Mouse (Mus musculus): ENCODE data around the gene Rab1b. TPM values are rescaled to one million over a fixed set of nuclear protein-coding genes. Genes with fewer than 3 reads are reported as not detected.
A peak's percentile ranks its signal among the peaks of the same experiment; 100 is the strongest.

The Rab1b gene
- polyA plus RNA-seq, 1 experiment from 2014 or later, result 286 TPM

DNA sequence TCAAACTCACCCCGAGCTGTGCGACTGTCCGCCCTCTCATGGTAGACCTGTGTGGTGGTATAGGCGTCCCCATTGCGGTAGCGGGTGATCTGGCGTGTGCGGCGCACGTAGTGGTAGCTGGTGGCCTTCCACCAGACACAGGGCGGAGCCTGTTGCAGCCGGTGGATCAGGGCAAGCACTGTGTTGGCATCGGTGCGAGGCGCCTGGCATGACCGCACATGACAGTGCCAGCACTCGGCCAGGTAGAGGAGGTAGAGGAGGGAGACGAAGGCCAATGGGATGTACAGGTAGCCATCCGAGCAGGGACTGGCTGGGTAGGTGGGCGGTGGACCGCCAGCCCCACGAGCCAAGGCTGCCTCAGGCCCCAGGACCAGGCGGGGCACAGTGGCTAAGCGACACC is 24.3 kb downstream of the Rab1b start:
- H3K27me3 ChIP-seq (ENCODE audit: control insufficient read depth, insufficient read depth, low read length), result peaks cover 67% of the 10 kb centered on the region
- no peaks in the 10 kb centered on the region for H3K9me3 ChIP-seq (ENCODE audit: control insufficient read depth, low read length)
- H3K4me2 ChIP-seq (replicated peaks; ENCODE audit: low read depth, low read length), result no peak overlapping the region
- no peak for ATAC-seq (ENCODE audit: low FRiP score, low TSS enrichment)
- H3K9ac ChIP-seq (ENCODE audit: low read depth, low read length), result no peak overlapping the region
- 66% methylated on average over 24 of the region's 24 CpGs for WGBS
- no peak overlapping the region for H3K4me3 ChIP-seq (ENCODE audit: low read length)
- H3K36me3 ChIP-seq (ENCODE audit: control insufficient read depth, insufficient read depth, low read length), result no peaks in the 10 kb centered on the region
- no peak overlapping the region for H3K27ac ChIP-seq (ENCODE audit: low read depth, low read length)
- H3K4me1 ChIP-seq (ENCODE audit: control insufficient read depth, insufficient read depth, low read length), result 0 out of 2 replicates have a peak, but pooled peaks cover 7% of the 10 kb centered on the region

DNA sequence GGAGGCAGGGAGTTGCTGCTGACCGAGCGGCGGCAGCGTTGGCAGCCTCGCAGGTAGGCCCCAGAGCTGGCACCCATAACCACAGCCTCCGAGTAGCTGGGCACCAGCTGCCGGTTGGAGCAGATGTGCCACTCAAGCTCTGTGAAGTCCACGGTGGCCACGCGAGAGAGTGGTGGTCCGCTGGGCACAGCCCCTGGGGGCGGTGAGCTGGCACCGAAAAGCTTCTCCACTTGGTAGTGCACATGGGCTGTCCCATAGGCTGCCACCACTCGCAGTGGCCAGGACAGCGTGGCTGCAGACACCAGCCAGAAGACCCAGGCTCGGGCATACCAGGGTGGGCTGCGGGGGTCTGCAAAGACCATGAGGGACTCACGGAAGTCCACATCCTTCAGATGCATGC is 24.9 kb downstream of the Rab1b start:
- no peaks in the 10 kb centered on the region for H3K9me3 ChIP-seq (ENCODE audit: control insufficient read depth, low read length)
- H3K4me3 ChIP-seq (ENCODE audit: low read length), result no peak overlapping the region
- no peak overlapping the region for H3K4me2 ChIP-seq (replicated peaks; ENCODE audit: low read depth, low read length)
- no peak overlapping the region for H3K9ac ChIP-seq (ENCODE audit: low read depth, low read length)
- H3K27me3 ChIP-seq (ENCODE audit: control insufficient read depth, insufficient read depth, low read length), result peaks cover 67% of the 10 kb centered on the region
- ATAC-seq (ENCODE audit: low FRiP score, low TSS enrichment), result no peak
- 72% methylated on average over 15 of the region's 18 CpGs for WGBS
- no peaks in the 10 kb centered on the region for H3K36me3 ChIP-seq (ENCODE audit: control insufficient read depth, insufficient read depth, low read length)
- 0 out of 2 replicates have a peak, but pooled peaks cover 3% of the 10 kb centered on the region for H3K4me1 ChIP-seq (ENCODE audit: control insufficient read depth, insufficient read depth, low read length)
- H3K27ac ChIP-seq (ENCODE audit: low read depth, low read length), result no peak overlapping the region

DNA sequence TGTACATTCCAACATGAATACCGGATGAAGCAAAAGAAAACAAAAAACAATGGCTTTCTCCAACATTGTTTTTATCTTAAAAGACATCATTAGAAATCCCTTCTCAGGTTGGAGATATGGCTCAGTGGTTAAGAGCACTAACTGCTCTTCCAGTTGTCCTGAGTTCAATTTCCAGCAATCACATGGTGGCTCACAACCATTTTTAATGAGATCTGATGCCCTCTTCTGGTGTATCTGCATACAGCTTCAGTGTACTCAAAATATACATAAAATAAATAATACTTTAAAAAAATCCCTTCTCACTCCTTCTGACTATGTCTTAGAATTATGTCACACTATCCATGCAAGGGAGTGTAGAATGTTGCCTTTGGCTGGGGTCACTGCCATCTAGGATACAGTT is 27.6 kb downstream of the Rab1b start:
- Histone ChIP-seq H3K36me3 (ENCODE audit: control insufficient read depth, insufficient read depth, low read length) (no peaks in the 10 kb centered on the region), H3K9ac (ENCODE audit: low read depth, low read length) (no peak overlapping the region), H3K4me3 (ENCODE audit: low read length) (no peak overlapping the region), H3K9me3 (ENCODE audit: control insufficient read depth, low read length) (no peaks in the 10 kb centered on the region), H3K4me1 (ENCODE audit: control insufficient read depth, insufficient read depth, low read length) (no peaks in the 10 kb centered on the region), H3K27ac (ENCODE audit: low read depth, low read length) (no peak overlapping the region), H3K27me3 (ENCODE audit: control insufficient read depth, insufficient read depth, low read length) (peaks cover 49% of the 10 kb centered on the region), H3K4me2 (replicated peaks; ENCODE audit: low read depth, low read length) (no peak overlapping the region)
- 100% methylated on average over 1 of the region's 1 CpGs for WGBS
- no peak for ATAC-seq (ENCODE audit: low FRiP score, low TSS enrichment)

DNA sequence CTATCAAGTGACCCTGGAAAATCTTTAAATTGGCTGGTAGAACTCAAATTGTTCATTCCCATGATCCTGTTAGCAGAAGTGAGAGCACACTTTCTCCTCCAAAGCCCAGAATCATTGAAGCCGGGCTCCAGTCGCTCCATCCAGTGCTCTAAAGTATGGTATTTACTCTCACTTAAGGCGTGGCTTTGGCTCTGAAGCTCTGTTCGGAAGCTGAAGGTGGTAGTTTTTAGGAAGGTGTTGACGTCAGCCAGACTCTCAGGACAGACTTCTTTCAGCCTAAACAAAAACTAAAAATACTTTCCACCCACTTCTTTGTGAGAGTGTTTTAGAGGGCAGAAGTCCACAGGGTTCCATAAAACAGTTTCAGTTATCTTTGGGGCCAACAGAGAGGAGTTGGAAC is 33.4 kb downstream of the Rab1b start:
- Histone ChIP-seq H3K4me1 (ENCODE audit: control insufficient read depth, insufficient read depth, low read length) (peaks cover 22% of the 10 kb centered on the region), H3K4me3 (ENCODE audit: low read length) (no peak overlapping the region), H3K27me3 (ENCODE audit: control insufficient read depth, insufficient read depth, low read length) (peaks cover 8% of the 10 kb centered on the region), H3K4me2 (replicated peaks; ENCODE audit: low read depth, low read length) (no peak overlapping the region), H3K9me3 (ENCODE audit: control insufficient read depth, low read length) (no peaks in the 10 kb centered on the region), H3K27ac (ENCODE audit: low read depth, low read length) (no peak overlapping the region), H3K9ac (ENCODE audit: low read depth, low read length) (0 out of 2 replicates have a peak overlapping the region, but pooled peaks have one; percentile 14), H3K36me3 (ENCODE audit: control insufficient read depth, insufficient read depth, low read length) (no peaks in the 10 kb centered on the region)
- ATAC-seq (ENCODE audit: low FRiP score, low TSS enrichment), result no peak
- 38% methylated on average over 5 of the region's 5 CpGs for WGBS

DNA sequence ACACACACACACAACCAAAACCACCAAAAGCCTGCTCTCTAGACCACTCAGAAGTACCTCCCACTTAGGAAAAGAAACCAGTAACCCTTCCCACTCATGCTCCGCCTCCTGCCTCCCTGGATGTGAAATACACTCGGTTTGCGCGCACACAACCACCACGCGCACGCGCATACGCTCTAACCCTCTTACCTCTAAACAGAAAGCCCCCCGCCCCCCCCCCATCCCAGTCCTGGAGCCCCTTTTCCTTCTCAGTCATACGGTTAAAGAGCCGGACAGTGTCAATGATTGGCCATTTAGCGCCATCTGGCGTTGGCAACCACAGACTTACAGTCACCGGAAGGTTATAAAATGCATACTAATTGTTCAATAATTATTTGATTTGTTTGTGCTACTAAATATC is 33.8 kb downstream of the Rab1b start:
- 1% methylated on average over 15 of the region's 15 CpGs for WGBS

DNA sequence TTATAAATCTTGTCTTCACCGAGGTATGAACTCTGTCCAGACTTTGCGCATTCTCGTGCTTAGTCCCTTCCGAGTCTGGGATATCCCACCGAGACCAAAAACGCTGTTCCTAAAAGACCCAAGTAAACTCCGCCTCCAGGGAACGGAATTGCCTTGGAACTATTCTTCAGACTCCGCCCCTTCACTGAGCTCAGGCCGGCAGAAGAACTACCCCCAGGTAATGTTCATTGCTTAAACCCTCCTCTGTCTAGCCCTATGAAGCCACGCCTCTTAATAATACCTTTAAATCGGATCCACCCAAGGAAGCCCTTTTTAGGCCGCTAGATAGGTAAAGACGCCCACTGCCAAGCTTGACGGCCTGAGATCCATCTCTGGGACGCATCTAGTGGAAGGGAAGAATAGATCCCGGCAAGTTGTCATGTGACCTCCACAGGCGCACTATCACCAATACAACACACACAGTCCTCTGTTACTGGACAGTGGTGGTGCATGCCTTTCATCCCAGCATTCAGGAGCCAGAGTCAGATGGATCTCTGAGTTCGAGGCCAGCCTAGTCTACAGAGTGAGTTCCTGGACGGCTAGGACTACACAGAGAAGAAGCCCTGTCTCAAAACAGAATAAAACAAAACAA is 34.4 kb downstream of the Rab1b start:
- H3K27me3 ChIP-seq (ENCODE audit: control insufficient read depth, insufficient read depth, low read length), result peaks cover 12% of the 10 kb centered on the region
- peak overlapping the region; percentile 51; the same call in 1 of the 2 replicates for H3K9ac ChIP-seq (ENCODE audit: low read depth, low read length)
- no peaks in the 10 kb centered on the region for H3K36me3 ChIP-seq (ENCODE audit: control insufficient read depth, insufficient read depth, low read length)
- ATAC-seq (ENCODE audit: low FRiP score, low TSS enrichment), result peak; percentile 24
- peak overlapping the region; percentile 64 for H3K27ac ChIP-seq (ENCODE audit: low read depth, low read length)
- peaks cover 29% of the 10 kb centered on the region for H3K4me1 ChIP-seq (ENCODE audit: control insufficient read depth, insufficient read depth, low read length)
- no peaks in the 10 kb centered on the region for H3K9me3 ChIP-seq (ENCODE audit: control insufficient read depth, low read length)
- H3K4me3 ChIP-seq (ENCODE audit: low read length), result peak overlapping the region; percentile 46
- peak overlapping the region; percentile 52 for H3K4me2 ChIP-seq (replicated peaks; ENCODE audit: low read depth, low read length)
- WGBS, result 2% methylated on average over 20 of the region's 20 CpGs

More for the DNA sequence above, 33.8 kb downstream of the Rab1b start:
- Histone ChIP-seq H3K4me1 (ENCODE audit: control insufficient read depth, insufficient read depth, low read length) (peaks cover 26% of the 10 kb centered on the region), H3K36me3 (ENCODE audit: control insufficient read depth, insufficient read depth, low read length) (no peaks in the 10 kb centered on the region), H3K9ac (ENCODE audit: low read depth, low read length) (no peak overlapping the region; the same call in 1 of the 2 replicates), H3K4me3 (ENCODE audit: low read length) (peak overlapping the region; percentile 46), H3K27me3 (ENCODE audit: control insufficient read depth, insufficient read depth, low read length) (peaks cover 12% of the 10 kb centered on the region), H3K9me3 (ENCODE audit: control insufficient read depth, low read length) (no peaks in the 10 kb centered on the region), H3K4me2 (replicated peaks; ENCODE audit: low read depth, low read length) (peak overlapping the region; percentile 52), H3K27ac (ENCODE audit: low read depth, low read length) (peak overlapping the region; percentile 64)
- peak; percentile 21; the same call in 1 of the 2 replicates for ATAC-seq (ENCODE audit: low FRiP score, low TSS enrichment)

DNA sequence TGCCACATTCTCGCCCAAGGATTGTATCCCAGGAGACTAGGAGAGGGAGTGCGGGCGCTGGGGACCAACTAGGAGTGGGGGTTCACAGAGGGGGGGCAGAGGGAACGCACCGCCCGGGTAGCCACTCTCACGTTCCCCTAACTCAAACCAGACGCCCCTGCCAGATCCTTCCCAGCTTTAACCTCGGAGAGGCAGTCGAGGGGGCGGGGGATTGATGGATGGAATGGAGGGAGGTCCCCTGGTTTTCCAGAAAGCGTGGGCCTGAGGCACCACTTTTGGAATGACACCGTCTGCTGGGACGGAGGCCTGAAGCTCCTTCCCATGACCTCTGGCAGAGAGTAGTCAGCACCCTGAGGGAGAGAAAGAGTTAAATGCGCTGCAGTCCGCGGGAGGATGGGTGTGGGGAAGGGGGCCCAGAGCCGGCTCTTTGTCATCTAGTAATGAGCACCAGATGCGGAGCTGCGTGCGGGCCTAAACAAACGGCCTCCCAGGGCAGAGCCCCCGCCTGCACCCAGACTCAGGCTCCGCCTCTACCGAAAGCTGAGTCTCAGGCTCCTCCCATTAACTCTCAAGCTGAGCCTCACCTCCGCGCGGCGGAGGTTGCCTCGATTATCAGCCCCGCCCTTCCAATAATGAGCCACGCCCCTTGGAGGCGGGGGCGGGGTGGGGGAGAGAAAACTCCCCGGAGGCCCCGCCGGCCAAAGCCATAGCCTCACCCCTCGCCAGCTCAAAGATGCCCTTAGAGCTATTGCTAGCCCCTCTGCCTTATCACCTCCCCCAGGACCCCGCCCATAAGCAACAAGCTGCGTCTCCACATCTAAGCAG is 35.1 kb downstream of the Rab1b start:
- peak; percentile 84 for ATAC-seq (ENCODE audit: low FRiP score, low TSS enrichment)
- no peaks in the 10 kb centered on the region for H3K36me3 ChIP-seq (ENCODE audit: control insufficient read depth, insufficient read depth, low read length)
- 2% methylated on average over 40 of the region's 40 CpGs for WGBS
- H3K27ac ChIP-seq (ENCODE audit: low read depth, low read length), result peak overlapping the region; percentile 82
- peak overlapping the region; percentile 52 for H3K4me2 ChIP-seq (replicated peaks; ENCODE audit: low read depth, low read length)
- H3K27me3 ChIP-seq (ENCODE audit: control insufficient read depth, insufficient read depth, low read length), result peaks cover 12% of the 10 kb centered on the region
- H3K9me3 ChIP-seq (ENCODE audit: control insufficient read depth, low read length), result no peaks in the 10 kb centered on the region
- peak overlapping the region; percentile 46 for H3K4me3 ChIP-seq (ENCODE audit: low read length)
- H3K4me1 ChIP-seq (ENCODE audit: control insufficient read depth, insufficient read depth, low read length), result peaks cover 37% of the 10 kb centered on the region
- H3K9ac ChIP-seq (ENCODE audit: low read depth, low read length), result peak overlapping the region; percentile 51

DNA sequence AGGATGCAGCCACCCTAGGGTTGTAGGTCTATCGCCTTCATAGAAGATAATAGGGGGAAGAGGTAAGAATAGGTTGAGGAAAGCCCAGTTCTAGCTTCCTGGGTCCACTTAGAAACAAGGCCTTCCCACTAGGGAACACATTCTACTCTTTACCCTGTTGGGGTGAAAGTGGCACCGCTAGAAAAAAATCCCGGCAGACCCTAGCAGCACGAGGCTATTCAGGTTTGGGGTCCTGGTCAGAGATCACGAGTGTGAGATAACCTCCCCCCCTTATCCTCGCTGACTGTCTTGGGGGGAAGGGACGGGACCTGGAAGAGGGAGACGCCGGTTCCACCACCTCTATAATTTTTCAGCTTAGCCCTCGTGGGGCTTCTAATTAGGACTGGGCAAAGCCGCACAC is 35.8 kb downstream of the Rab1b start:
- H3K36me3 ChIP-seq (ENCODE audit: control insufficient read depth, insufficient read depth, low read length), result no peaks in the 10 kb centered on the region
- H3K9me3 ChIP-seq (ENCODE audit: control insufficient read depth, low read length), result no peaks in the 10 kb centered on the region
- H3K27me3 ChIP-seq (ENCODE audit: control insufficient read depth, insufficient read depth, low read length), result peaks cover 12% of the 10 kb centered on the region
- H3K4me3 ChIP-seq (ENCODE audit: low read length), result peak overlapping the region; percentile 46
- H3K4me2 ChIP-seq (replicated peaks; ENCODE audit: low read depth, low read length), result peak overlapping the region; percentile 52
- H3K27ac ChIP-seq (ENCODE audit: low read depth, low read length), result peak overlapping the region; percentile 82
- ATAC-seq (ENCODE audit: low FRiP score, low TSS enrichment), result no peak
- WGBS, result 12% methylated on average over 11 of the region's 11 CpGs
- H3K4me1 ChIP-seq (ENCODE audit: control insufficient read depth, insufficient read depth, low read length), result peaks cover 37% of the 10 kb centered on the region
- H3K9ac ChIP-seq (ENCODE audit: low read depth, low read length), result peak overlapping the region; percentile 51

DNA sequence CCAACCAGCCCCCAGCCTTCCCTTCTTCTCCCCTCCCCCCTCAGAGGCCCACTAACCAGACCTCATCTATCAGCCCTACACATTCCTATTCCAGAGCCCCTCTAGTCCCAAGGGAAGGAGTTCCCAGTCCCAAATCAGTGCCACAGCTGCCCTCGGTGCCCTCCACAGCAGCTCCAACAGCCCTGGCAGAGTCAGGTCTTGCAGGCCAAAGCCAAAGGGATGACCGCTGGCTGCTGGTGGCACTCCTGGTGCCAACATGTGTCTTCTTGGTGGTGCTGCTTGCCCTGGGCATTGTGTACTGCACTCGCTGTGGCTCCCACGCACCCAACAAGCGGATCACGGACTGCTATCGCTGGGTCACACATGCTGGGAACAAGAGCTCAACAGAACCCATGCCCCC is 36.9 kb downstream of the Rab1b start:
- Histone ChIP-seq H3K9me3 (ENCODE audit: control insufficient read depth, low read length) (no peaks in the 10 kb centered on the region), H3K4me2 (replicated peaks; ENCODE audit: low read depth, low read length) (peak overlapping the region; percentile 52), H3K4me1 (ENCODE audit: control insufficient read depth, insufficient read depth, low read length) (peaks cover 45% of the 10 kb centered on the region), H3K4me3 (ENCODE audit: low read length) (peak overlapping the region; percentile 46), H3K36me3 (ENCODE audit: control insufficient read depth, insufficient read depth, low read length) (no peaks in the 10 kb centered on the region), H3K27ac (ENCODE audit: low read depth, low read length) (peak overlapping the region; percentile 42; the same call in 1 of the 2 replicates), H3K9ac (ENCODE audit: low read depth, low read length) (peak overlapping the region; percentile 51; the same call in 1 of the 2 replicates), H3K27me3 (ENCODE audit: control insufficient read depth, insufficient read depth, low read length) (peaks cover 9% of the 10 kb centered on the region)
- 82% methylated on average over 7 of the region's 7 CpGs for WGBS
- no peak for ATAC-seq (ENCODE audit: low FRiP score, low TSS enrichment)

All from kidney, embryonic 14.5 days (tissue).